Mouse (Mus musculus): ENCODE results near the gene Capn7. TPM values are rescaled to one million over a fixed set of nuclear protein-coding genes. Genes with fewer than 3 reads are reported as not detected.

Gene Capn7
- total and polyA plus RNA-seq, 3 experiments, result 23.2 to 83.7 (median 30.0) TPM

DNA sequence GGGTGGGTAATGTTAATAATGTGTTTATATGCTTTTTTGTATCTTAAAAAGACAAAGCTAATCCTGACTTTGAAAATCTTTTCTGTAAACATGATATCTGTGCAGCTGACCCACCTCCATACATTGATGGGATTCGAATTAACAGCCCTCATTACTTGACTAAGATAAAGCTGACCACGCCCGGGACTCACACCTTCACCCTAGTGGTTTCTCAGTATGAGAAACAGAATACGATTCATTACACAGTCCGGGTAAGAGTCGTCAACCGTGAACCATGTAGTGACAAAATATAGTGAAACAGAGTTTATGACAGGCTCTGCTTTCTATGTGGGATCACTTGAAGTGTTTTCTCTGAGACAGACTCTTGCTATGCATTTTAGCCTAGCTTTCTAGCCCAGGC, 31.5 kb downstream of the Capn7 start:
- Histone ChIP-seq H3K79me2 (ENCODE audit: control insufficient read depth, insufficient read depth, low read length, poor library complexity) (no peaks in the 10 kb centered on the region), H3K9me3 (replicated peaks; ENCODE audit: insufficient read depth, low read length) (no peaks in the 10 kb centered on the region), H3K4me1 (ENCODE audit: control insufficient read depth in 1 of 2, insufficient read depth in 2 of 2, low read length in 2 of 2) (peaks cover 0 to 5% of the 10 kb centered on the region in 2 experiments; a peak in 3 of 4 replicates), H3K4me3 (ENCODE audit: control insufficient read depth in 1 of 2, insufficient read depth in 1 of 2, low read depth in 2 of 2, low read length in 2 of 2) (no peak overlapping the region), H3K9ac (ENCODE audit: control insufficient read depth, low read depth, low read length, poor library complexity, severe bottlenecking) (no peak overlapping the region), H3K27me3 (ENCODE audit: control insufficient read depth in 1 of 2, insufficient read depth in 2 of 2, low read length in 2 of 2) (no peaks in the 10 kb centered on the region), H3K36me3 (ENCODE audit: control insufficient read depth in 1 of 2, insufficient read depth in 2 of 2, low read length in 2 of 2) (peaks cover 14 to 33% of the 10 kb centered on the region in 2 experiments), H3K27ac (ENCODE audit: control insufficient read depth, low read depth, low read length) (no peak overlapping the region)
- TF ChIP-seq TBP (IDR thresholded peaks at IDR 0.05; ENCODE audit: low read depth, low read length) (no peak), BHLHE40 (IDR thresholded peaks at IDR 0.05; ENCODE audit: borderline replicate concordance, low read depth, low read length) (no peak), USF1 (IDR thresholded peaks at IDR 0.05; ENCODE audit: low read depth, low read length) (no peak), GATA1 (IDR thresholded peaks at IDR 0.05; ENCODE audit: low read depth, low read length) (no peak), JUND (IDR thresholded peaks at IDR 0.05; ENCODE audit: low read depth, low read length) (no peak), CHD2 (IDR thresholded peaks at IDR 0.05; ENCODE audit: low read length) (no peak), POLR2A (IDR thresholded peaks at IDR 0.05; ENCODE audit: control insufficient read depth in 1 of 2, insufficient read depth in 1 of 2, low read depth in 1 of 2, low read length in 2 of 2, poor library complexity in 1 of 2) (no peak), NELFE (IDR thresholded peaks at IDR 0.05; ENCODE audit: low read depth, low read length) (no peak), RAD21 (IDR thresholded peaks at IDR 0.05; ENCODE audit: low read depth, low read length) (no peak), KAT2A (conservative IDR thresholded peaks at IDR 0.05; ENCODE audit: low read depth, low read length) (no peak), MYB (IDR thresholded peaks at IDR 0.05; ENCODE audit: low read depth, low read length) (no peak), GABPA (IDR thresholded peaks at IDR 0.05; ENCODE audit: low read depth, low read length) (no peak), E2F4 (IDR thresholded peaks at IDR 0.05; ENCODE audit: borderline replicate concordance, low read depth, low read length) (no peak), NRF1 (IDR thresholded peaks at IDR 0.05; ENCODE audit: insufficient read depth, low read depth, low read length, poor library complexity, severe bottlenecking) (no peak), MEF2A (IDR thresholded peaks at IDR 0.05; ENCODE audit: extremely low read depth, insufficient replicate concordance, low read depth, low read length, poor library complexity, severe bottlenecking) (no peak), ZKSCAN1 (IDR thresholded peaks at IDR 0.05; ENCODE audit: low read depth, low read length) (no peak), EP300 (IDR thresholded peaks at IDR 0.05; ENCODE audit: low read depth in 1 of 2, low read length in 2 of 2) (no peak), ZMIZ1 (IDR thresholded peaks at IDR 0.05; ENCODE audit: low read depth, low read length) (no peak), TCF12 (IDR thresholded peaks at IDR 0.05; ENCODE audit: low read depth, low read length) (no peak), RCOR1 (IDR thresholded peaks at IDR 0.05; ENCODE audit: low read depth, low read length) (no peak)
- no peak for DNase-seq (ENCODE audit: low read depth, low spot score)

DNA sequence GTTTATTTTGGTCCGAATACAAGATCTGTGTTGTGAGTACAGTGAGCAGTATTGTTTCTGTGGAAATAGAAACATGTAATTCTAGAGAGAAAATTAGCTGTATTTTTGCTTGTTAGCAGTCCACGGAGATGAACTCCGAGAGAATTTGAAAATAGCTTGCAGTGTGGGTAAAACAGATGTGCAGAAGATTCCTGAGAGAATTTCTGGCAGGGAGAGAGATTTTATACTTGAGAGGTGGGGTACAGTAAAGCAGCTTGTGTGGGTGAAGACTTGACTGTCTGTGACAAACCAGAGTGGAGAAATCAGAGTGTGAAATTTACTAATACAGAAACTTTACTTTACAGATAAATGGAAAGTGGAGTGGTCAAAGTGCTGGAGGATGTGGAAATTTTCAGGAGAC, 32.9 kb downstream of the Capn7 start:
- no peaks in the 10 kb centered on the region for H3K79me2 ChIP-seq (ENCODE audit: control insufficient read depth, insufficient read depth, low read length, poor library complexity)
- H3K4me1 ChIP-seq (ENCODE audit: control insufficient read depth in 1 of 2, insufficient read depth in 2 of 2, low read length in 2 of 2), result peaks cover 0 to 5% of the 10 kb centered on the region in 2 experiments; a peak in 3 of 4 replicates
- no peaks in the 10 kb centered on the region for H3K9me3 ChIP-seq (replicated peaks; ENCODE audit: insufficient read depth, low read length)
- TF ChIP-seq TAL1 (IDR thresholded peaks at IDR 0.05; ENCODE audit: low read length) (no peak), POLR2AphosphoS2 (IDR thresholded peaks at IDR 0.05; ENCODE audit: low read length) (no peak), BHLHE40 (IDR thresholded peaks at IDR 0.05; ENCODE audit: borderline replicate concordance, low read depth, low read length) (no peak), ZKSCAN1 (IDR thresholded peaks at IDR 0.05; ENCODE audit: low read depth, low read length) (no peak), CHD1 (IDR thresholded peaks at IDR 0.05; ENCODE audit: low read depth, low read length) (no peak)
- H3K27me3 ChIP-seq (ENCODE audit: control insufficient read depth in 1 of 2, insufficient read depth in 2 of 2, low read length in 2 of 2), result no peaks in the 10 kb centered on the region
- no peak overlapping the region for H3K4me3 ChIP-seq (ENCODE audit: control insufficient read depth in 1 of 2, insufficient read depth in 1 of 2, low read depth in 2 of 2, low read length in 2 of 2)
- H3K9ac ChIP-seq (ENCODE audit: control insufficient read depth, low read depth, low read length, poor library complexity, severe bottlenecking), result no peak overlapping the region
- no peak for DNase-seq (ENCODE audit: low read depth, low spot score)
- peaks cover 10 to 29% of the 10 kb centered on the region in 2 experiments for H3K36me3 ChIP-seq (ENCODE audit: control insufficient read depth in 1 of 2, insufficient read depth in 2 of 2, low read length in 2 of 2)
- H3K27ac ChIP-seq (ENCODE audit: control insufficient read depth, low read depth, low read length), result no peak overlapping the region

All from MEL (cell line).